Mouse (Mus musculus): ENCODE data around the gene Ccr1l1.
"Not testable (repeated sequence)": the region's sequence is repeated elsewhere in the genome, so short reads cannot be mapped to it uniquely, and the experiment has no call there.

The Ccr1l1 gene

GRCm38 (mm10) chr9:123978308-123978707 lies at the start of gene Ccr1l1:
Gene Ccr1l1 (minus strand): TSS chr9:123978408.
- DNase-seq, result no peak

GRCm38 (mm10) chr9:124021672-124022071 lies 43.5 kb upstream of the Ccr1l1 start, which contains the start of gene Ccr3:
Gene Ccr3 (plus strand): TSS chr9:124021972.
- DNase-seq, result no peak

DNA sequence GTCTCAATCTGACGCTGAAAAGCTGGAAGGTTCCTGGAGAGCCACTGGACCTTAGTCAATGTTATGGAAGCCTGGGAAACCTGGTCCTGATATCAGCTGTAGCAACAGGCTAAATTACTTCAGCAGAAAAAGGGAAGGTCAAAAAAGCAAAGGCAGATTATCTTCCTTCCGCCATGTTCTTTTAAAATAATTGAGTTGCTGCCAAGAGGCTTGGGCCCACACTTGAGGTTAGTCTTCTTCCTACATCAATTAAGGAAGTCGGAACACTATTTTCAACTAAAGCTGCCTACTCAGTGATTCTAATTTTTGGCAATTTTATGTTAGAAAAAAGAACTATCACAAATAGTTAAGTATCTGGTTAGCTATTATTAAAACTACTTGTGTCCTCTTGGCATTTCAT lies 41.7 kb upstream of the Ccr1l1 start:
- no peak for DNase-seq

GRCm38 (mm10) chr9:124016048-124016447 lies 37.8 kb upstream of the Ccr1l1 start:
- no peak for DNase-seq

GRCm38 (mm10) chr9:124014985-124015652 lies 36.9 kb upstream of the Ccr1l1 start:
- DNase-seq, result no peak

- DNase-seq, result no peak
Observed at GRCm38 (mm10) chr9:124013270-124013669, 35.1 kb upstream of the Ccr1l1 start.

- no peak for DNase-seq
Observed at GRCm38 (mm10) chr9:124012691-124013090, 34.5 kb upstream of the Ccr1l1 start.

- no peak for DNase-seq
Observed at GRCm38 (mm10) chr9:123999784-124000183, 21.6 kb upstream of the Ccr1l1 start.

- DNase-seq, result no peak
Observed at GRCm38 (mm10) chr9:123997719-123998118, 19.5 kb upstream of the Ccr1l1 start.

DNA sequence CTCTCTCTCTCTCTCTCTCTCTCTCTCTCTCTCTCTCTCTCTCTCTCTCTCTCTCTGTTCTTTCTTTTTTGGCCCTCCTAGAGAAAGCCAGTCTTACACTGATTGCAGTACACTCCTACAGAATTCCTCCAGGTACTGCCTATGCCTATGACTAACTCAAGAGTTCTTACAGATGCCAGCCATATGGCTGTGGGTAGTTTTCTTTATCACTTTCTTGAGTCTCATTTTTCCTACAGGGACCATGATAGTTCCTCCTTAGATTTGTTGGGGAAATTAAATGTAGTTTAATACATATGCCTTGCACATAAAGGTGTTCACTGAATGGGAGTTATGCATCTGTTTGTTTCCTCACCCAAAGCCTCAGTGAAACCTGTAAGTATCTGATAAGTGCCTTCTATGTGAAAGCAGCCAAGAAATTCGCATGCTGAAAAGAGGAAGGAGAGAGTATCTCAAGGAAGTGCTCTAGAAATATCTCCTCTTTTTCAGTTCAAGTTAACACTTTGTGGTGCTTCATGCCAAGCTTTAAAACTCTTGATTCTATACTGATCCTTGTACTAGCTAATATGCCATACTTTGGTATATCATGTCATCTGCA lies 13.2 kb upstream of the Ccr1l1 start:
- peak; percentile 6 for DNase-seq

DNA sequence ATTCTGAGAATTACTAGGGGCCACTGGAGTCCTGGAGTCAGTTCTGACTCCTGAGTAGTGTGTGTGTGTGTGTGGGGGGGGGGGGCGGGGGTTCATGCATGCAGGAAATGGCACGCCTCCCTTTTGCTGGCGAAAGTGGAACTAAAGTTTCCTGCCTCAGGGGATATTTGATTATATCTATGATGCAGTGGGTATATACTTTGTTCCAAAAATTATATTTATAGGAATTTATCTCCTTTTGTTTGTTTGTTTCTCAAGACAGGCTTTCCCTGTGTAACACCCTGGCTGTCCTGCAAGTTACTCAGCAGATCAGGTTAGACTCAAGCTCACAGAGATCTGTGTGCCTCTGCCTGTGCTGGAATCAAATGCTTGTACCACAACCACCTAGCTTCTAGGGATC lies 11.5 kb upstream of the Ccr1l1 start:
- no peak for DNase-seq

- no peak for DNase-seq
Observed at GRCm38 (mm10) chr9:123986217-123986616, 8.0 kb upstream of the Ccr1l1 start.

DNA sequence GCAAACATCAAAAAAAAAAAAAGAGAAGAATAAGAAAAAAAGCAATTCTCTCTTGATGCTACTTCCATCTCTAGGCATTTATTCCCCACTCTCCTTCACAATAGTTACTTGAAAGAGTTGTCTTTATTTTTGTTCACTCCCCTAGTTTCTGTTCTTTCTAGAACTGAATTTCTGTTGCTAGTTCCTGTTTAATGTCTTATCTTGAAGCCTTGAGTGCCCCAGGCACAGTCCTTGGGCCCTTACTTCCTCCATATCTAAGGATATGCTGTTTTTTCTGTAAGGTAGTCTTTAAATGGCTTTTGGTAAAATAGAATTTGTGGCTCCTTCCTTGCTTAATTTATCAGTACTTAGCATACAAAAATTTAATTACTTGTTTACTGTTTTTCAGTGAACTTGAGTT lies 6.7 kb upstream of the Ccr1l1 start:
- DNase-seq, result no peak

DNA sequence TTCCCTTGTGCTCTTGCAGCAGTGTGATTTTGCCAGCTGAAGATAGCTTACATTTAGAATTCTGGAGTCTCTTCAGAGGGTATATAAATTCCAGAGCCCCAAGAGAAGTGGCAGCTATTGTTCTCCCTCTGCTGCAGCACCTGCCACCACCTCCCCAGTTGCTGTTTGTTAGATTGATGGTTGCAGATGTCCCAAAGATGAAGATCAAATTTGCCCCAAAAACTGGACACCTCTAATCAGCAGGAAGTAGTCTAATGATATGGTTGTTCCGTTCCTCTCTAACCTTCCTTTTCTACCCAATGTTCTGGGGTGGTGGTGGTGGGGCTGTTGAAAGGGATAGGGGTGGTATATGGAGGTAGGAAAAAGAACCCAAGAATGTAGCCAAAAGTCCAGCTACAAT lies 4.5 kb upstream of the Ccr1l1 start:
- DNase-seq, result no peak

DNA sequence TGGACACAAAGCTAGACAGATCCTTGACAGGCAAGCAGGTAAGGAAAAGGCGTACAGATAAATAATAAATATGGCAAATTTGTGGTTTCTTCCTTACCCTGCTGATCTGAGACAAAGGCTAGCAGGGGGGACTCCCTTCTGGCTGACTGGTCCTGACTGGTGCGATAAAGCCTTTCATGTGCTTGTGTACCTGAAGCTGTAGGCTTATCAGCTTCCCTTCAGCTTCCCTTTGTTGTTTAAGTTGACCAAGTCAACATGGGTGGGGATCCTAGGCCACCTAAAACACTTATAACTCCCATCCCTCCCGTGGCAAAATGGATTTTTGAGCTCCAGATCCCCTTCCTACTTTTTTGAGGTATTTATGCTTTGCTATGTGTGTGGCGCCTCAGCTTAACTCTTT lies 3.7 kb upstream of the Ccr1l1 start:
- DNase-seq, result no peak

DNA sequence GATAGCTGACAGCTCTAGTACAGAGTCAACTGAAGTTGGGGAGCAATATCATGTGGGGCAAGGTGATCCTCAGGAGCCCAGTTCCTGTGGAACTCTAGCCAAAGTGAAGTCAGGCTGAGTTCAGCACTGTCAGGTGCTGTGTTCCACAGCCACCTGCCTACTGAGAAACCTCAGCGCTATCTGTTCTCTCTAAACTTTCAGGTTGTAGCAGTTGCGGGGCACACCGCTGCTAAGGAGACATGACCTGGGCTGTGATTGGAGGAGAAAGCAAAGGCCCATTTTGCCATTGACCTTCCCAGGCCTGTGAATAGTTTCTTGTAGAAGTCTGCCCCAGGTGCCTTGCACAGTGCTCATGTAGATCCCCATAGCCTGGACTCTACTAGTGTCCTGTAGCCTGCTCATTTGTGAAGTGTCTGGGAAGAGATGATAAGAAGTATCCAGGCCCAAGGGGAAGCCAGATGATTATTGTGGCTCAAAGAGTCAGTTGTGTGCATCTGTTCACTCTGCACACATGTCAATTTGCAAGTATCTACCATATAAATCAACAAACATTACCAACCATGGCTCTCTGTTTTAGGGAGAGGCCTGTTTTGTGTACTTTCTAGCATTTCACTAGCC lies 2.8 kb upstream of the Ccr1l1 start:
- not testable (repeated sequence) for DNase-seq

DNA sequence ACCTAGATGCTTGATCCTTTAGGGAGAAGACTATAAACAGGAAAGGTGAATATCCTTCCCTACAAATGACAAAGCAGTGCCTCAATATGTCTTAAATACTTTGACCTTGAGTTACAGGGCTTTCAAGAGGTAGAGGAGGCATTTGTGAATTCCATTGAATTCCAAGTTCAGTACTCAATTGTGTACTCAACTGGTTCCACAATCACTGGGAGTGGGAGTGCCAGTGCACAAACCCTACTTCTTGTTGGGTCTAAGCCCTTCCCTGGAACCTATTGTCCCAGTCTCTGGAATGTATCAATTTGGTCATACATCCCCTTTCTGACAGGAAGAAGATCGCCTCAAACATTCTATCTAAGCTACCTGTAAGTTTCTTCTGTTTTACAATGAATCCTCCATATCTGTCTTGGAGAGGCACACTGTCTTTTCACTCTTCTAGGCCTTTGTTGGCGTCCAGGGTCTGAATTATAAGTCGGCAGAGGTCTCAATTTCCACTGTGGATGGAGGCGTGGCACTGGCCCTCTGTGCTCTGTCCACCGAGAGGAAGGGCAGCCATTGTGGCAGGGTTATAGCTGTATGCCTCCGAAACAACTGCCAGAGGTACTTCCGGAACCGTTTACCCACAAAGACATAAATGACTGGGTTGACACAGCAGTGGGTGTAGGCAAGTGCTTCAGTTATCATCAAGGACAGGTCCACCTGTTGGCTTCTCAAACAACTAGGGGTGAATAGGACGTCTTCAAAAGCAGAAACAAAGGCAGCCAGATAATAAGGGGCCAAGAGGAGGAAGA lies 1.1 kb downstream of the Ccr1l1 start:
- no peak for DNase-seq

- no peak for DNase-seq
Observed at GRCm38 (mm10) chr9:123975630-123976029, 2.6 kb downstream of the Ccr1l1 start.

GRCm38 (mm10) chr9:123968290-123968912 lies 9.8 kb downstream of the Ccr1l1 start, which contains the start of gene Ccr1:
Gene Ccr1 (minus strand): TSS chr9:123968692.
- DNase-seq, result no peak

GRCm38 (mm10) chr9:123966858-123967495 lies 11.2 kb downstream of the Ccr1l1 start:
- DNase-seq, result not testable (repeated sequence)

- no peak for DNase-seq
Observed at GRCm38 (mm10) chr9:123964776-123965175, 13.4 kb downstream of the Ccr1l1 start.

DNA sequence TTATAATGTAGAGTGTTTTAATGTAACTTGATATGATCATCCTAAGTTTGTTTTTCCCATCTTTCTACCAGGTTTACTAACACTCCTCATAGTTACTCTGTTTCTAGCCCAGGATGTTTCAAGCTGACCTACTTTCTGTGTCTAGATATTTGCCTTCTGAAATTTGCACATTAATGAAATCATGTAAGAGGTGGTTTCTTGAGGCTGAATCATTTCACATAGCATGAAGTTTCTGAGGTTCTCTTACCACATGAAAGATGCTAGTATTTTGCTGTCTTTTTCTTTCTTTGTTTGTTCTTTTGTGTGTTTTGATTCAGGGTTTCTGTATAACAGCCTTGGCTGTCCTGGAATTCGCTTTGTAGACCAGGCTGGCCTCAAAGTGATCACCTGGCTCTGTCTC lies 18.0 kb downstream of the Ccr1l1 start:
- no peak for DNase-seq

All from right cerebral cortex, postnatal 25 days (tissue).